Comparison of ENCODE assay signal across 18 mouse cellular contexts in the genomic region with DNA sequence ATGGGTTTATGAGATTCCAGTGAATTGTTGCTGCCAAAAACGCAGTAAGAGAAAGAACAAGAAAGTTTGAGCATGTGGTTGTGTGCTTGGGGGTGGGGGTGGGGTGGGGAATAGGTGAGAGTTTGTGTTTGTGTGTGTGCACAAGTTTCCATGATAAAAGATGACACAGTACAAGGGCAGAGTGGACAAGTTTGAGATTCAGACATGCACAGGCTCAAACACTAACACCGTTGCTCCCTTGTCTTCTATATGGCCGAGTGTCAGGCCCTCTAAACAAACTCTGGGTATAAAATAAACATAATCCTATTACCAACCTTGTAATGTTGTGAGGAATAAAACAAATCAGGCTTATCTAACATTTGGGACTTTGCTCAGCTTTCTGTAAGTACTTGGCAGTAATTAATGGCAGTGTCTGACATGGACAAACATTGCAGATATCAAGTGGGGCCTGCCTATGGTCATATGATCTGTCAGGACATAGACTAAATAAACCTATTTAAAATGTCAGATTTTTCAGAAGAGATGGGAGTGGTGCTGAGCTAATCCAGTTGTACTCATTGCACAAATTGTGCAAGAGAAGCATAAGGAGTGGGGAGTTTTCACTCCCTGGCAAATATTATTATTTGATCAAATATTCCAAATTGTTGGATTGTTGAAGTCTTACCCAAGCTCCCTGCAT. TPM values are rescaled to one million over a fixed set of nuclear protein-coding genes. Genes with fewer than 3 reads are reported as not detected.
DNase-seq lines count a peak whose midpoint lies in the region; ATAC-seq lines count a peak whose summit lies in the region.
"Not testable (repeated sequence)": the region's sequence is repeated elsewhere in the genome, so short reads cannot be mapped to it uniquely, and the experiment has no call there.
"Had no signal": no experiment of that assay in that cellular context is flagged by ENCODE, and none has a peak within 500 bp of the region (broad histone marks: within the 10 kb centered on the region; RNA-seq: fewer than 3 reads in every experiment).

No protein-coding gene starts in this region.

- H3K36me3 ChIP-seq in intestine, embryonic 15.5 days; kidney, embryonic 14.5 days (ENCODE audit: control insufficient read depth, insufficient read depth, low read length); liver, embryonic 11.5 days (ENCODE audit: control insufficient read depth, insufficient read depth, low read length); lung, embryonic 16.5 days (ENCODE audit: control insufficient read depth, insufficient read depth, low read length); stomach, embryonic 15.5 days: not testable (repeated sequence)

- ATAC-seq in intestine, embryonic 15.5 days: peak; percentile 80
- peak; percentile 75; the same call in 1 of the 2 replicates for ATAC-seq in kidney, embryonic 14.5 days (ENCODE audit: low FRiP score, low TSS enrichment)
- ATAC-seq in liver, embryonic 11.5 days (replicated peaks; ENCODE audit: low FRiP score): 0 out of 2 replicates have a peak, but pooled peaks have one; percentile 32
- peak; percentile 61; the same call in 1 of the 2 replicates for ATAC-seq in lung, embryonic 16.5 days (ENCODE audit: low read depth)
- peak; percentile 64; the same call in 1 of the 2 replicates for ATAC-seq in stomach, embryonic 15.5 days (ENCODE audit: insufficient read depth, low FRiP score, low read depth)

- not testable (repeated sequence) for H3K27me3 ChIP-seq in intestine, embryonic 15.5 days (replicated peaks); kidney, embryonic 14.5 days (ENCODE audit: control insufficient read depth, insufficient read depth, low read length); liver, embryonic 11.5 days (replicated peaks; ENCODE audit: control insufficient read depth, insufficient read depth, low read length); lung, embryonic 16.5 days (ENCODE audit: control insufficient read depth, insufficient read depth, low read depth, low read length); stomach, embryonic 15.5 days (replicated peaks)

- not testable (repeated sequence) for H3K27ac ChIP-seq in intestine, embryonic 15.5 days; kidney, embryonic 14.5 days (ENCODE audit: low read depth, low read length); liver, embryonic 11.5 days (ENCODE audit: low read depth, low read length); lung, embryonic 16.5 days (ENCODE audit: low read length); stomach, embryonic 15.5 days

- not testable (repeated sequence) for H3K4me3 ChIP-seq in intestine, embryonic 15.5 days (replicated peaks); kidney, embryonic 14.5 days (ENCODE audit: low read length); liver, embryonic 11.5 days (ENCODE audit: low read depth, low read length); lung, embryonic 16.5 days (ENCODE audit: low read length); stomach, embryonic 15.5 days (replicated peaks)

- not testable (repeated sequence) for H3K9me3 ChIP-seq in intestine, embryonic 15.5 days; kidney, embryonic 14.5 days (ENCODE audit: control insufficient read depth, low read length); liver, embryonic 11.5 days (ENCODE audit: control insufficient read depth, low read length); lung, embryonic 16.5 days (ENCODE audit: control insufficient read depth, low read length); stomach, embryonic 15.5 days

- H3K4me2 ChIP-seq in intestine, embryonic 15.5 days (replicated peaks); kidney, embryonic 14.5 days (replicated peaks; ENCODE audit: low read depth, low read length); liver, embryonic 11.5 days; lung, embryonic 16.5 days (ENCODE audit: low read depth, low read length); stomach, embryonic 15.5 days: not testable (repeated sequence)

- DNase-seq in liver, embryonic 11.5 days (ENCODE audit: low spot score): not testable (repeated sequence)

- not testable (repeated sequence) for H3K9ac ChIP-seq in intestine, embryonic 15.5 days; kidney, embryonic 14.5 days (ENCODE audit: low read depth, low read length); liver, embryonic 11.5 days (ENCODE audit: low read depth, low read length); lung, embryonic 16.5 days (ENCODE audit: low read length); stomach, embryonic 15.5 days

- not testable (repeated sequence) for H3K4me1 ChIP-seq in intestine, embryonic 15.5 days (replicated peaks); kidney, embryonic 14.5 days (ENCODE audit: control insufficient read depth, insufficient read depth, low read length); liver, embryonic 11.5 days (replicated peaks; ENCODE audit: control insufficient read depth, insufficient read depth, low read length); lung, embryonic 16.5 days (replicated peaks; ENCODE audit: control insufficient read depth, insufficient read depth, low read length); stomach, embryonic 15.5 days

- WGBS in intestine, embryonic 15.5 days: 18% methylated on average over 3 of the region's 3 CpGs
- WGBS in kidney, embryonic 14.5 days: 11% methylated on average over 3 of the region's 3 CpGs
- 48% methylated on average over 3 of the region's 3 CpGs for WGBS in liver, embryonic 11.5 days
- WGBS in lung, embryonic 16.5 days: 15% methylated on average over 3 of the region's 3 CpGs
- WGBS in stomach, embryonic 15.5 days: 7% methylated on average over 3 of the region's 3 CpGs

RNA-seq across cellular contexts. Expression of gene Cd55b, which starts 4.5 kb away (rescaled TPM):
- polyA plus RNA-seq in intestine, embryonic 15.5 days (2015; fragmentation: Nextera tagmentation; extraction: Ambion mirVana): not detected in 2 replicates
- not detected in 2 replicates for polyA plus RNA-seq in kidney, embryonic 14.5 days (2014; fragmentation: Nextera tagmentation; extraction: Ambion mirVana)
- polyA plus RNA-seq in liver, embryonic 11.5 days (2014; fragmentation: Nextera tagmentation; extraction: Ambion mirVana): not detected in 2 replicates
- polyA plus RNA-seq in lung, embryonic 16.5 days (2015; fragmentation: Nextera tagmentation; extraction: Ambion mirVana): 0.97 and 1.8 TPM in 2 replicates
- 0.27 TPM in 1 of 2 replicates, not detected in the other for polyA plus RNA-seq in stomach, embryonic 15.5 days (2015; fragmentation: Nextera tagmentation; extraction: Ambion mirVana)
- polyA plus RNA-seq: adrenal gland, adult 2 months; C2C12; CD4-positive, CD25-positive, alpha-beta regulatory T cell, adult 4 months; cerebellum, adult 2 months; embryonic facial prominence, embryonic 12.5 days; erythroblast, embryonic 14.5 days; forebrain, embryonic 12.5 days; forebrain, embryonic 15.5 days; heart, embryonic 12.5 days; heart, embryonic 15.5 days; hindbrain, embryonic 10.5 days; hindbrain, embryonic 13.5 days; hindbrain, embryonic 16.5 days had no signal

RNA-seq across cellular contexts. Expression of gene Cd55, which starts 35.2 kb away (rescaled TPM):
- 19.8 and 20.0 TPM in 2 replicates for polyA plus RNA-seq in intestine, embryonic 15.5 days (2015; fragmentation: Nextera tagmentation; extraction: Ambion mirVana)
- polyA plus RNA-seq in kidney, embryonic 14.5 days (2014; fragmentation: Nextera tagmentation; extraction: Ambion mirVana): 12.8 and 13.0 TPM in 2 replicates
- polyA plus RNA-seq in liver, embryonic 11.5 days (2014; fragmentation: Nextera tagmentation; extraction: Ambion mirVana): 30.1 and 31.9 TPM in 2 replicates
- 25.9 and 26.3 TPM in 2 replicates for polyA plus RNA-seq in lung, embryonic 16.5 days (2015; fragmentation: Nextera tagmentation; extraction: Ambion mirVana)
- polyA plus RNA-seq in stomach, embryonic 15.5 days (2015; fragmentation: Nextera tagmentation; extraction: Ambion mirVana): 43.4 TPM in 2 replicates
